ENCODE assay signal across 8 mouse cellular contexts in the genomic region with DNA sequence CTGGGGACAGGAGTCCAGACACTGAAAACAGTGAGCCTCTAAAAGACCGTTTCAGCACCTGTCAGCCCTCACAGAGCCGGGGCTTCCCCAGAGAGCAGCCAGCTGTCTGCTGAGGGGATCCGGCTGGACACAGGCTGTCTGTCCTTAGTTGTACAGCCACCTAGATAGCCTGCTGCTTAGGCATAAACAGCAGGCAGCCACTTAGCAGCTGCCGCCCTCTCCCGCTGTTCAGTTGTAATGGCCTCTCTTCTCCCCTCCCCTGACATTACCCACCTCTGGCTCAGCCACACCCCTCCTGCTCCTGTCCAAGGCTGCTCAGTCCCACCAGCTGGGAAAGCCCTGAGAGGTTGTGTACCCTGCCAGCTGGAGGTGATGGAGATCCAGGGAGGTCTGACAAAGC. TPM values are rescaled to one million over a fixed set of nuclear protein-coding genes. Genes with fewer than 3 reads are reported as not detected.
DNase-seq lines count a peak whose midpoint lies in the region; ATAC-seq lines count a peak whose summit lies in the region.

No protein-coding gene starts in this region.

- 52% methylated on average over 5 of the region's 5 CpGs for WGBS in liver, embryonic 16.5 days (ENCODE audit: insufficient replicate concordance)
- 53% methylated on average over 5 of the region's 5 CpGs for WGBS in liver, embryonic 12.5 days (ENCODE audit: insufficient replicate concordance)
- WGBS in embryonic facial prominence, embryonic 12.5 days, result 9% methylated on average over 5 of the region's 5 CpGs
- 16% methylated on average over 5 of the region's 5 CpGs for WGBS in intestine, embryonic 15.5 days

- no peak for ATAC-seq in liver, embryonic 16.5 days (ENCODE audit: low read depth)
- no peak for ATAC-seq in liver, embryonic 12.5 days
- 0 out of 2 replicates have a peak, but pooled peaks have one; percentile 18 for ATAC-seq in embryonic facial prominence, embryonic 12.5 days (ENCODE audit: insufficient number of reproducible peaks, insufficient read depth, low FRiP score, low TSS enrichment)
- ATAC-seq in intestine, embryonic 15.5 days, result peak; percentile 27
- no peak for ATAC-seq in megakaryocyte-erythroid progenitor cell, adult 5-6 weeks (replicated peaks; ENCODE audit: low FRiP score, low TSS enrichment, poor library complexity, severe bottlenecking)

- no peak overlapping the region for H3K27ac ChIP-seq in liver, embryonic 16.5 days (ENCODE audit: low read length)
- no peak overlapping the region for H3K27ac ChIP-seq in liver, embryonic 12.5 days
- H3K27ac ChIP-seq in embryonic facial prominence, embryonic 12.5 days, result no peak overlapping the region
- no peak overlapping the region for H3K27ac ChIP-seq in intestine, embryonic 15.5 days

- no peaks in the 10 kb centered on the region for H3K27me3 ChIP-seq in liver, embryonic 16.5 days (ENCODE audit: control insufficient read depth, insufficient read depth, low read depth, low read length)
- H3K27me3 ChIP-seq in liver, embryonic 12.5 days (replicated peaks), result peaks cover 24% of the 10 kb centered on the region
- 0 out of 2 replicates have a peak, but pooled peaks cover 10% of the 10 kb centered on the region for H3K27me3 ChIP-seq in embryonic facial prominence, embryonic 12.5 days
- no peaks in the 10 kb centered on the region for H3K27me3 ChIP-seq in intestine, embryonic 15.5 days (replicated peaks)

- peak overlapping the region; percentile 27 for H3K4me2 ChIP-seq in liver, embryonic 16.5 days (ENCODE audit: low read depth, low read length)
- H3K4me2 ChIP-seq in liver, embryonic 12.5 days, result no peak overlapping the region
- H3K4me2 ChIP-seq in embryonic facial prominence, embryonic 12.5 days (replicated peaks), result no peak overlapping the region
- H3K4me2 ChIP-seq in intestine, embryonic 15.5 days (replicated peaks), result peak overlapping the region; percentile 32

- no peak overlapping the region for H3K4me3 ChIP-seq in liver, embryonic 16.5 days (ENCODE audit: low read depth, low read length)
- no peak overlapping the region for H3K4me3 ChIP-seq in liver, embryonic 12.5 days
- H3K4me3 ChIP-seq in embryonic facial prominence, embryonic 12.5 days, result no peak overlapping the region
- no peak overlapping the region for H3K4me3 ChIP-seq in intestine, embryonic 15.5 days (replicated peaks)

- H3K9ac ChIP-seq in liver, embryonic 16.5 days (ENCODE audit: low read depth, low read length), result no peak overlapping the region
- no peak overlapping the region for H3K9ac ChIP-seq in liver, embryonic 12.5 days
- no peak overlapping the region for H3K9ac ChIP-seq in embryonic facial prominence, embryonic 12.5 days
- H3K9ac ChIP-seq in intestine, embryonic 15.5 days, result no peak overlapping the region

- peaks cover 7% of the 10 kb centered on the region for H3K4me1 ChIP-seq in liver, embryonic 16.5 days (ENCODE audit: control insufficient read depth, low read depth, low read length)
- peaks cover 21% of the 10 kb centered on the region for H3K4me1 ChIP-seq in liver, embryonic 12.5 days
- H3K4me1 ChIP-seq in embryonic facial prominence, embryonic 12.5 days, result peaks cover 6% of the 10 kb centered on the region; the same call in 1 of the 2 replicates
- peaks cover 33% of the 10 kb centered on the region for H3K4me1 ChIP-seq in intestine, embryonic 15.5 days (replicated peaks)

- DNase-seq in retina, embryonic 14.5 days (ENCODE audit: low spot score), result peak; percentile 78
- no peak for DNase-seq in adrenal gland, adult (ENCODE audit: inconsistent age in 2 of 2, low spot score in 1 of 2)
- no peak for DNase-seq in ovary, postnatal 14 days (ENCODE audit: low spot score)

- no peaks in the 10 kb centered on the region for H3K36me3 ChIP-seq in liver, embryonic 16.5 days (ENCODE audit: control insufficient read depth, insufficient read depth)
- H3K36me3 ChIP-seq in liver, embryonic 12.5 days, result no peaks in the 10 kb centered on the region
- H3K36me3 ChIP-seq in embryonic facial prominence, embryonic 12.5 days, result no peaks in the 10 kb centered on the region
- no peaks in the 10 kb centered on the region for H3K36me3 ChIP-seq in intestine, embryonic 15.5 days

- H3K9me3 ChIP-seq in liver, embryonic 16.5 days (replicated peaks; ENCODE audit: control insufficient read depth, low read length), result no peaks in the 10 kb centered on the region
- H3K9me3 ChIP-seq in liver, embryonic 12.5 days (replicated peaks), result no peaks in the 10 kb centered on the region
- H3K9me3 ChIP-seq in embryonic facial prominence, embryonic 12.5 days, result no peaks in the 10 kb centered on the region
- no peaks in the 10 kb centered on the region for H3K9me3 ChIP-seq in intestine, embryonic 15.5 days

RNA-seq across cellular contexts. Expression of a gene that starts 2.7 kb away (rescaled TPM):
- 6.7 and 7.9 TPM in 2 replicates for polyA plus RNA-seq in liver, embryonic 16.5 days (2015; fragmentation: Nextera tagmentation; extraction: Ambion mirVana)
- polyA plus RNA-seq in liver, embryonic 12.5 days (2016; fragmentation: Nextera tagmentation; extraction: Ambion mirVana), result 3.3 and 4.0 TPM in 2 replicates
- polyA plus RNA-seq in embryonic facial prominence, embryonic 12.5 days (2016; fragmentation: Nextera tagmentation; extraction: Ambion mirVana), result 14.4 and 14.7 TPM in 2 replicates
- 9.9 and 11.3 TPM in 2 replicates for polyA plus RNA-seq in intestine, embryonic 15.5 days (2015; fragmentation: Nextera tagmentation; extraction: Ambion mirVana)
- 2.0 and 2.4 TPM in 2 replicates for total RNA-seq in megakaryocyte-erythroid progenitor cell, adult 5-6 weeks (2014; fragmentation: Nextera tagmentation)
- 3.3 and 5.4 TPM in 2 replicates for total RNA-seq in megakaryocyte-erythroid progenitor cell, adult 5-6 weeks (2017)

RNA-seq across cellular contexts. Expression of a gene that starts 20.6 kb away (rescaled TPM):
- 22.1 and 37.9 TPM in 2 replicates for polyA plus RNA-seq in liver, embryonic 16.5 days (2015; fragmentation: Nextera tagmentation; extraction: Ambion mirVana)
- 2.2 and 3.3 TPM in 2 replicates for polyA plus RNA-seq in liver, embryonic 12.5 days (2016; fragmentation: Nextera tagmentation; extraction: Ambion mirVana)
- polyA plus RNA-seq in embryonic facial prominence, embryonic 12.5 days (2016; fragmentation: Nextera tagmentation; extraction: Ambion mirVana), result 12.6 and 16.9 TPM in 2 replicates
- 25.6 and 28.0 TPM in 2 replicates for polyA plus RNA-seq in intestine, embryonic 15.5 days (2015; fragmentation: Nextera tagmentation; extraction: Ambion mirVana)
- total RNA-seq in megakaryocyte-erythroid progenitor cell, adult 5-6 weeks (2014; fragmentation: Nextera tagmentation), result not detected in 2 replicates
- total RNA-seq in megakaryocyte-erythroid progenitor cell, adult 5-6 weeks (2017), result not detected in 2 replicates

RNA-seq across cellular contexts. Expression of a gene that starts 42.2 kb away (rescaled TPM):
- 21.9 and 23.2 TPM in 2 replicates for polyA plus RNA-seq in liver, embryonic 16.5 days (2015; fragmentation: Nextera tagmentation; extraction: Ambion mirVana)
- 43.6 and 45.1 TPM in 2 replicates for polyA plus RNA-seq in liver, embryonic 12.5 days (2016; fragmentation: Nextera tagmentation; extraction: Ambion mirVana)
- polyA plus RNA-seq in embryonic facial prominence, embryonic 12.5 days (2016; fragmentation: Nextera tagmentation; extraction: Ambion mirVana), result 258 and 265 TPM in 2 replicates
- polyA plus RNA-seq in intestine, embryonic 15.5 days (2015; fragmentation: Nextera tagmentation; extraction: Ambion mirVana), result 111 and 126 TPM in 2 replicates
- 32.6 and 36.2 TPM in 2 replicates for total RNA-seq in megakaryocyte-erythroid progenitor cell, adult 5-6 weeks (2014; fragmentation: Nextera tagmentation)
- 21.2 and 40.2 TPM in 2 replicates for total RNA-seq in megakaryocyte-erythroid progenitor cell, adult 5-6 weeks (2017)

RNA-seq across cellular contexts. Expression of a gene that starts 45.7 kb away (rescaled TPM):
- 0.05 and 0.15 TPM in 2 replicates for polyA plus RNA-seq in liver, embryonic 16.5 days (2015; fragmentation: Nextera tagmentation; extraction: Ambion mirVana)
- polyA plus RNA-seq in liver, embryonic 12.5 days (2016; fragmentation: Nextera tagmentation; extraction: Ambion mirVana), result 0.01 and 0.02 TPM in 2 replicates
- polyA plus RNA-seq in embryonic facial prominence, embryonic 12.5 days (2016; fragmentation: Nextera tagmentation; extraction: Ambion mirVana), result 0.09 and 0.10 TPM in 2 replicates
- polyA plus RNA-seq in intestine, embryonic 15.5 days (2015; fragmentation: Nextera tagmentation; extraction: Ambion mirVana), result 0.01 and 0.11 TPM in 2 replicates
- 0.11 and 0.27 TPM in 2 replicates for total RNA-seq in megakaryocyte-erythroid progenitor cell, adult 5-6 weeks (2014; fragmentation: Nextera tagmentation)
- total RNA-seq in megakaryocyte-erythroid progenitor cell, adult 5-6 weeks (2017), result under 0.01 and 0.09 TPM in 2 replicates

Comparison
In these comparisons a context has a peak if more than half of its experiments do, and no peak if none do; other contexts are left out.
1. H3K4me2 ChIP-seq: peak in liver, embryonic 16.5 days (single experiment) and intestine, embryonic 15.5 days (single experiment); none in liver, embryonic 12.5 days (single experiment) and embryonic facial prominence, embryonic 12.5 days (single experiment).
2. ATAC-seq: peak in embryonic facial prominence, embryonic 12.5 days (single experiment) and intestine, embryonic 15.5 days (single experiment); none in liver, embryonic 16.5 days (single experiment), liver, embryonic 12.5 days (single experiment) and megakaryocyte-erythroid progenitor cell, adult 5-6 weeks (single experiment).